Comparison of ENCODE assay signal across 29 mouse cellular contexts in genomic region chr10:84956173-84956572, GRCm38 (mm10). TPM values are rescaled to one million over a fixed set of nuclear protein-coding genes. Genes with fewer than 3 reads are reported as not detected.
A peak's percentile ranks its signal among the peaks of the same experiment; 100 is the strongest.
DNase-seq lines count a peak whose midpoint lies in the region; ATAC-seq and TF ChIP-seq lines count a peak whose summit lies in the region.
"Had no signal": no experiment of that assay in that cellular context is flagged by ENCODE, and none has a peak within 500 bp of the region (broad histone marks: within the 10 kb centered on the region; RNA-seq: fewer than 3 reads in every experiment).

No protein-coding gene starts in this region.

- H3K9ac ChIP-seq in intestine, embryonic 14.5 days (ENCODE audit: low read length), result no peak overlapping the region
- H3K9ac ChIP-seq in intestine, embryonic 16.5 days (ENCODE audit: low read depth, low read length), result no peak overlapping the region
- H3K9ac ChIP-seq: heart, embryonic 13.5 days; limb, embryonic 12.5 days; liver, embryonic 15.5 days; lung, embryonic 15.5 days; midbrain, embryonic 15.5 days; neural tube, embryonic 15.5 days had no signal

- no peak for TF ChIP-seq POLR2A in bone marrow, adult 2 months (IDR thresholded peaks at IDR 0.05; ENCODE audit: borderline replicate concordance, control insufficient read depth, low read depth, low read length)
- no peak for TF ChIP-seq POLR2A in small intestine, adult 2 months (IDR thresholded peaks at IDR 0.05; ENCODE audit: low read depth, low read length)
- no peak for TF ChIP-seq POLR2A in lung, adult 2 months (IDR thresholded peaks at IDR 0.05; ENCODE audit: borderline replicate concordance, extremely low read depth, low read depth, low read length)

- 61% methylated on average over 4 of the region's 4 CpGs for WGBS in intestine, embryonic 14.5 days
- WGBS in intestine, embryonic 16.5 days, result 63% methylated on average over 4 of the region's 4 CpGs
- WGBS in bone marrow, adult 2 months, result 14% methylated on average over 4 of the region's 4 CpGs
- 4% methylated on average over 3 of the region's 4 CpGs for WGBS in macrophage (ENCODE audit: missing documents)
- 69% methylated on average over 4 of the region's 4 CpGs for WGBS in small intestine, adult 2 months
- 56% methylated on average over 4 of the region's 4 CpGs for WGBS in lung, adult 2 months

- no peak for ATAC-seq in intestine, embryonic 14.5 days (replicated peaks; ENCODE audit: low FRiP score, low TSS enrichment, low read depth)
- ATAC-seq in intestine, embryonic 16.5 days, result no peak
- ATAC-seq: forebrain, embryonic 16.5 days; hindbrain, postnatal 0 days; intestine, postnatal 0 days; midbrain, embryonic 15.5 days had no signal

- H3K79me2 ChIP-seq in macrophage (ENCODE audit: inconsistent target), result no peaks in the 10 kb centered on the region; the same call in 1 of the 2 replicates

- H3K4me2 ChIP-seq in intestine, embryonic 14.5 days (ENCODE audit: low read length), result no peak overlapping the region
- no peak overlapping the region for H3K4me2 ChIP-seq in intestine, embryonic 16.5 days (ENCODE audit: low read depth, low read length)
- H3K4me2 ChIP-seq: heart, embryonic 13.5 days; limb, embryonic 12.5 days; liver, embryonic 15.5 days; lung, embryonic 15.5 days; midbrain, embryonic 15.5 days; neural tube, embryonic 15.5 days had no signal

- H3K27ac ChIP-seq in intestine, embryonic 14.5 days (ENCODE audit: low read depth), result no peak overlapping the region
- H3K27ac ChIP-seq in intestine, embryonic 16.5 days (ENCODE audit: low read length), result no peak overlapping the region
- H3K27ac ChIP-seq in bone marrow, adult 2 months (ENCODE audit: control insufficient read depth, insufficient read depth, low read depth, low read length, poor library complexity), result peak overlapping the region; percentile 55; the same call in 1 of the 2 replicates
- H3K27ac ChIP-seq in macrophage, result peak overlapping the region; percentile 13; the same call in 1 of the 2 replicates
- peak overlapping the region; percentile 21; the same call in 1 of the 2 replicates for H3K27ac ChIP-seq in small intestine, adult 2 months (ENCODE audit: insufficient read depth, low read depth, low read length)
- H3K27ac ChIP-seq: heart, embryonic 13.5 days; hindbrain, postnatal 0 days; limb, embryonic 12.5 days; liver, embryonic 15.5 days; lung, embryonic 15.5 days; midbrain, embryonic 10.5 days; midbrain, embryonic 15.5 days had no signal

- 0 out of 2 replicates have a peak, but pooled peaks cover 5% of the 10 kb centered on the region for H3K4me1 ChIP-seq in intestine, embryonic 14.5 days (replicated peaks; ENCODE audit: control insufficient read depth, insufficient read depth, low read length)
- peaks cover 11% of the 10 kb centered on the region; the same call in 1 of the 2 replicates for H3K4me1 ChIP-seq in intestine, embryonic 16.5 days (ENCODE audit: control insufficient read depth, insufficient read depth, low read length)
- H3K4me1 ChIP-seq in bone marrow, adult 2 months (ENCODE audit: control insufficient read depth, insufficient read depth, low read length), result peaks cover 9% of the 10 kb centered on the region
- H3K4me1 ChIP-seq in small intestine, adult 2 months (ENCODE audit: control insufficient read depth, insufficient read depth, insufficient read length, low read length), result peaks cover 8% of the 10 kb centered on the region; the same call in 1 of the 2 replicates
- no peaks in the 10 kb centered on the region; the same call in 1 of the 2 replicates for H3K4me1 ChIP-seq in lung, adult 2 months (ENCODE audit: control insufficient read depth, insufficient read depth, low read length)
- H3K4me1 ChIP-seq: limb, embryonic 12.5 days had no signal

- TF ChIP-seq CTCF in bone marrow, adult 2 months (IDR thresholded peaks at IDR 0.05; ENCODE audit: control insufficient read depth, insufficient read depth, low read length), result no peak
- TF ChIP-seq CTCF in small intestine, adult 2 months (IDR thresholded peaks at IDR 0.05; ENCODE audit: extremely low read depth, insufficient read length, insufficient replicate concordance, low read depth, low read length), result no peak
- TF ChIP-seq CTCF in lung, adult 2 months (IDR thresholded peaks at IDR 0.05; ENCODE audit: insufficient read depth, low read length), result no peak

- H3K27me3 ChIP-seq in intestine, embryonic 14.5 days (replicated peaks; ENCODE audit: control insufficient read depth, insufficient read depth, low read length), result no peaks in the 10 kb centered on the region
- H3K27me3 ChIP-seq in intestine, embryonic 16.5 days (replicated peaks; ENCODE audit: control insufficient read depth, insufficient read depth, low read length), result no peaks in the 10 kb centered on the region
- H3K27me3 ChIP-seq in small intestine, adult 2 months (ENCODE audit: control insufficient read depth, insufficient read depth, low read length), result no peaks in the 10 kb centered on the region
- H3K27me3 ChIP-seq: heart, embryonic 13.5 days; limb, embryonic 12.5 days; liver, embryonic 15.5 days; lung, embryonic 15.5 days; midbrain, embryonic 15.5 days; neural tube, embryonic 15.5 days had no signal

- peaks cover 19% of the 10 kb centered on the region; the same call in 1 of the 2 replicates for H3K36me3 ChIP-seq in intestine, embryonic 14.5 days (ENCODE audit: control insufficient read depth, insufficient read depth, low read length)
- H3K36me3 ChIP-seq in intestine, embryonic 16.5 days (ENCODE audit: control insufficient read depth, insufficient read depth, low read length), result no peaks in the 10 kb centered on the region
- no peaks in the 10 kb centered on the region for H3K36me3 ChIP-seq in macrophage (ENCODE audit: inconsistent target)
- peaks cover 9% of the 10 kb centered on the region for H3K36me3 ChIP-seq in small intestine, adult 2 months (ENCODE audit: control insufficient read depth, insufficient read depth, low read length)
- H3K36me3 ChIP-seq: midbrain, embryonic 15.5 days had no signal

- H3K9me3 ChIP-seq in intestine, embryonic 14.5 days (ENCODE audit: control insufficient read depth, low read length), result no peaks in the 10 kb centered on the region
- H3K9me3 ChIP-seq in intestine, embryonic 16.5 days (ENCODE audit: control insufficient read depth, low read length), result no peaks in the 10 kb centered on the region
- H3K9me3 ChIP-seq: heart, embryonic 13.5 days; limb, embryonic 12.5 days; liver, embryonic 15.5 days; lung, embryonic 15.5 days; midbrain, embryonic 10.5 days; midbrain, embryonic 15.5 days; neural tube, embryonic 15.5 days had no signal

- no peak overlapping the region for H3K4me3 ChIP-seq in intestine, embryonic 14.5 days (ENCODE audit: low read depth, low read length)
- H3K4me3 ChIP-seq in intestine, embryonic 16.5 days (ENCODE audit: low read length), result no peak overlapping the region
- no peak overlapping the region for H3K4me3 ChIP-seq in bone marrow, adult 2 months (replicated peaks; ENCODE audit: control insufficient read depth, low read depth, low read length)
- H3K4me3 ChIP-seq in macrophage (ENCODE audit: inconsistent target), result no peak overlapping the region
- H3K4me3 ChIP-seq in small intestine, adult 2 months (ENCODE audit: low read depth, low read length), result no peak overlapping the region
- no peak overlapping the region for H3K4me3 ChIP-seq in lung, adult 2 months (replicated peaks; ENCODE audit: extremely low read depth, low read depth, low read length)
- H3K4me3 ChIP-seq: erythroblast, embryonic 14.5 days; heart, embryonic 13.5 days; limb, embryonic 12.5 days; liver, embryonic 15.5 days; lung, embryonic 15.5 days; midbrain, embryonic 10.5 days; midbrain, embryonic 15.5 days; neural tube, embryonic 15.5 days had no signal

- peak; percentile 45 for DNase-seq in intestine, embryonic 14.5 days (ENCODE audit: low spot score)
- DNase-seq in lung, adult 2 months, result no peak
- no peak for DNase-seq in gastrocnemius, postnatal 25 days
- DNase-seq in ovary, postnatal 36 days (ENCODE audit: low spot score), result no peak
- DNase-seq: adrenal gland, adult 8-10 months; cerebellum, adult 11-12 months; cerebellum, adult 9-11 months; gastrocnemius, postnatal 14 days; heart, postnatal 10 days; kidney, adult 9 months; kidney, postnatal 14 days; layer of hippocampus, adult 9-11 months; lung, postnatal 36 days; right cerebral cortex, adult 18-20 months had no signal

RNA-seq across cellular contexts. Expression of gene Ric8b, which starts 38.8 kb away (rescaled TPM):
- 21.2 and 23.3 TPM in 2 replicates for polyA plus RNA-seq in intestine, embryonic 14.5 days (2014; fragmentation: Nextera tagmentation; extraction: Ambion mirVana)
- polyA plus RNA-seq in intestine, embryonic 16.5 days (2015; fragmentation: Nextera tagmentation; extraction: Ambion mirVana), result 14.1 and 15.5 TPM in 2 replicates
- polyA plus RNA-seq in bone marrow, adult 2 months (2011; ENCODE audit: insufficient read depth, insufficient read length, low replicate concordance, missing spikeins), result 5.3 and 9.4 TPM in 2 replicates
- 10 to 100 TPM; 15.0 to 65.1 (median 41.0) TPM for total RNA-seq in macrophage (2018; cell fraction: chromatin; rRNA removed)
- 1 to 10 TPM; 2.8 to 9.1 (median 6.6) TPM for total RNA-seq in macrophage (2018; cell fraction: cytosol; rRNA removed)
- 10 to 100 TPM; 10.2 to 48.9 (median 25.5) TPM for total RNA-seq in macrophage (2018; cell fraction: nucleus; rRNA removed)
- polyA plus RNA-seq in macrophage (2018), result 6.9 to 8.5 TPM (median 7.7 TPM) in 3 replicates
- 2.2 and 4.2 TPM in 2 replicates for polyA plus RNA-seq in small intestine, adult 2 months (2012; rRNA removed)
- 8.5 and 12.9 TPM in 2 replicates for polyA plus RNA-seq in lung, adult 2 months (2012; rRNA removed)
- 10 to 100 TPM; 28.6 to 36.4 TPM for total RNA-seq in gastrocnemius, postnatal 25 days (2021)

Comparison
In these comparisons a context has a peak if more than half of its experiments do, and no peak if none do; other contexts are left out.
1. H3K27ac ChIP-seq: peak in bone marrow, adult 2 months (single experiment), macrophage (single experiment) and small intestine, adult 2 months (single experiment); none in intestine, embryonic 14.5 days (single experiment) and intestine, embryonic 16.5 days (single experiment).